Mouse (Mus musculus) kidney, embryonic 14.5 days (tissue): Measurements from ENCODE around the gene Rad51b. TPM values are rescaled to one million over a fixed set of nuclear protein-coding genes. Genes with fewer than 3 reads are reported as not detected.
A peak's percentile ranks its signal among the peaks of the same experiment; 100 is the strongest.

ENCODE experiments used
- ATAC-seq: fragments of 200-750 bp; cut with Nextera tagmentation; 2 replicates; pipeline ENCODE4 v1.8.0; 2017; ENCODE audit warnings: moderate number of reproducible peaks, mild to moderate bottlenecking, moderate TSS enrichment, moderate library complexity; ENCODE audit not compliant: low FRiP score, low TSS enrichment
- H3K27ac ChIP-seq: fragments of 300-500 bp; sonication (generic); 2 replicates; pipeline ENCODE4 v1.5.1; 2014; ENCODE audit warnings: low read depth, mild to moderate bottlenecking, low read length, moderate library complexity, mixed read lengths
- H3K27me3 ChIP-seq: fragments of 300-500 bp; sonication (generic); 2 replicates; pipeline ENCODE4 v1.6.1; 2014; ENCODE audit warnings: mild to moderate bottlenecking, low read length; ENCODE audit not compliant: control insufficient read depth, insufficient read depth
- H3K36me3 ChIP-seq: fragments of 300-500 bp; sonication (generic); 2 replicates; pipeline ENCODE4 v1.6.1; 2014; ENCODE audit warnings: low read length, mixed read lengths; ENCODE audit not compliant: control insufficient read depth, insufficient read depth
- H3K4me1 ChIP-seq: fragments of 300-500 bp; sonication (generic); 2 replicates; pipeline ENCODE4 v1.6.1; 2014; ENCODE audit warnings: low read length, mixed read lengths; ENCODE audit not compliant: control insufficient read depth, insufficient read depth
- H3K4me2 ChIP-seq: fragments of 300-500 bp; sonication (generic); replicated peaks from 2 replicates; pipeline ENCODE4 v1.6.1; 2014; ENCODE audit warnings: low read depth, mild to moderate bottlenecking, low read length
- H3K4me3 ChIP-seq: fragments of 300-500 bp; sonication (generic); 2 replicates; pipeline ENCODE4 v1.5.1; 2014; ENCODE audit warnings: mild to moderate bottlenecking, low read length
- H3K9ac ChIP-seq: fragments of 300-500 bp; sonication (generic); 2 replicates; pipeline ENCODE4 v1.6.1; 2014; ENCODE audit warnings: low read depth, mild to moderate bottlenecking, low read length, moderate library complexity
- H3K9me3 ChIP-seq: fragments of 300-500 bp; sonication (generic); 2 replicates; pipeline ENCODE4 v1.6.1; 2016; ENCODE audit warnings: low read length; ENCODE audit not compliant: control insufficient read depth
- WGBS: fragments of 180-500 bp; shearing (Covaris S2); extraction: QIAGEN DNeasy Blood & Tissue Kit; methylation state at CpG from one replicate; pipeline ENCODE4 v1.1.7; 2014; 5-methylcytosine and 5-hydroxymethylcytosine counted together
- polyA plus RNA-seq: library from polyadenylated mRNA; unstranded; fragments of >200 nt; fragmentation: Nextera tagmentation; extraction: Ambion mirVana; gene quantifications from 2 replicates; pipeline ENCODE4 v1.2.1, GENCODE M21; 2014

The Rad51b gene
- polyA plus RNA-seq, 1 experiment from 2014 or later = 7.2 TPM

DNA sequence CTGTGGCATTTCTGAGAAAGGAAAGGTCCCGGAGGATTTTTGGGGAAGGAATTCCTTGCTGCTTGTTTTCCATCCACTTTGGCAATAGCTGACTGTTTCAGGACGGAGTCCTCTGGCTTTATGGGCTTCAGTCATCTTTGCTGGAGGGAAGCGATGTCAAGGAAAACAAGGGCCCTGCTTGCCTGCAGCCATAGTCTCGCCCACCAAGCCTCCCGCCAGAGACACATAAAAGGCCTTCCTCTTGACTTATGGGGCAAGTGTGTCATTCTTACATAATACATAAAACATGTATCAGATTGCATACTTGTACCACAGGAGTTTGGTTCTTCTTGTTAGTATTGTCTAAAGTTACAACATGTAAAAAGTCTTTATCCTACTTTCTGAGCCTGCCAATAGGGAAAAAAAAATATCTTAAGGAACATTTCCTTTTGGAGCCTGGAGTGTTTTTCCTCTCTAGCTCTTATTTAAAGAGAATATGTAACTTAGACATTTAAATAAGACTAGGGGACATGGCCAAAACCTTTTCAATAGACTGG is 49.2 kb downstream of the Rad51b start:
- ATAC-seq = no peak
- Histone ChIP-seq H3K9ac (no peak overlapping the region), H3K27ac (0 out of 2 replicates have a peak overlapping the region, but pooled peaks have one; percentile 65), H3K27me3 (no peaks in the 10 kb centered on the region), H3K36me3 (no peaks in the 10 kb centered on the region), H3K9me3 (no peaks in the 10 kb centered on the region), H3K4me2 (no peak overlapping the region), H3K4me3 (no peak overlapping the region), H3K4me1 (0 out of 2 replicates have a peak, but pooled peaks cover 7% of the 10 kb centered on the region)
- WGBS = 36% methylated on average over 5 of the region's 5 CpGs

DNA sequence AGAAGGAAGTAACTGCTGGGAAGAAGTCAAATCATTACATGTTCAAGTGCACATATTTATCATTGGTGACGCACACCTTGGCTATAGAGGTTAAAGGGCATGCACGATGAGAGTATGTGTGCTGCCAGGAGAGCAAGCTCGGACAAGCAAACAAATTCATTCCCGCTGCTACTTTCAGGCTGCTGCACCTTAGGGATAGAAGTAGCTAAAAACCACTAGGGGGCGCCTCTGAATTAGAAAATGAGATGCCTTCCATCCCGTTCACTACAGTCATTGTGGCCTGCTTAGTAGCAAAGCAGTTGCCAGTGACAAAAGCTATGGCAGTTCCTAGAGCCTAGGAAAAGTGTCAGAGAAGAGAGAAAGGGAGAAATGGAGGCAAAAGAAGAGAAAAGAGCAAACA is 50.6 kb downstream of the Rad51b start:
- H3K4me3 ChIP-seq = no peak overlapping the region
- H3K9ac ChIP-seq = peak overlapping the region; percentile 28; the same call in 1 of the 2 replicates
- 0 out of 2 replicates have a peak, but pooled peaks cover 7% of the 10 kb centered on the region for H3K4me1 ChIP-seq
- H3K27me3 ChIP-seq = no peaks in the 10 kb centered on the region
- H3K4me2 ChIP-seq = no peak overlapping the region
- H3K9me3 ChIP-seq = no peaks in the 10 kb centered on the region
- WGBS = 9% methylated on average over 6 of the region's 6 CpGs
- ATAC-seq = peak; percentile 60; the same call in 1 of the 2 replicates
- no peaks in the 10 kb centered on the region for H3K36me3 ChIP-seq
- H3K27ac ChIP-seq = no peak overlapping the region

DNA sequence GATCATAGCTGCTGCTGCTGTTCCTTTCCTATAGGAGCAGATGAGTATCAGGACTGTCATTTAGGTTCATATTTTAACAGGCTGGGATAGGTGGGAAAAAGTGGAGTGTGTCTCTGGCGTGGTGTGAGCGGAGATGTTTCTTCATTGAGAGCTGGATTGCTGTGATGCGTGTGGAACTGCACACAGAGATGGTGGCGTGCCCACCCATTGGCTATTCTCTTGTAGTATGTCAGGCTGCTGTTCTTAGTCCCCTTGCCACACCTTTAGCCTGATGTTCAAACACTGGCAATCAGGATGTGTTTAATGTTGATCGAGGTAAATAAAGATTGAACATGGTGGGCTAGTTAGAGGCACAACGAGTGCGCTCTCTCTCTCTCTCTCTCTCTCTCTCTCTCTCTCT is 54.4 kb downstream of the Rad51b start:
- peaks cover 22% of the 10 kb centered on the region for H3K4me1 ChIP-seq
- H3K9me3 ChIP-seq = no peaks in the 10 kb centered on the region
- no peak for ATAC-seq
- H3K27me3 ChIP-seq = no peaks in the 10 kb centered on the region
- H3K27ac ChIP-seq = no peak overlapping the region
- H3K9ac ChIP-seq = no peak overlapping the region
- WGBS = 94% methylated on average over 7 of the region's 7 CpGs
- no peak overlapping the region for H3K4me2 ChIP-seq
- no peak overlapping the region for H3K4me3 ChIP-seq
- H3K36me3 ChIP-seq = no peaks in the 10 kb centered on the region

DNA sequence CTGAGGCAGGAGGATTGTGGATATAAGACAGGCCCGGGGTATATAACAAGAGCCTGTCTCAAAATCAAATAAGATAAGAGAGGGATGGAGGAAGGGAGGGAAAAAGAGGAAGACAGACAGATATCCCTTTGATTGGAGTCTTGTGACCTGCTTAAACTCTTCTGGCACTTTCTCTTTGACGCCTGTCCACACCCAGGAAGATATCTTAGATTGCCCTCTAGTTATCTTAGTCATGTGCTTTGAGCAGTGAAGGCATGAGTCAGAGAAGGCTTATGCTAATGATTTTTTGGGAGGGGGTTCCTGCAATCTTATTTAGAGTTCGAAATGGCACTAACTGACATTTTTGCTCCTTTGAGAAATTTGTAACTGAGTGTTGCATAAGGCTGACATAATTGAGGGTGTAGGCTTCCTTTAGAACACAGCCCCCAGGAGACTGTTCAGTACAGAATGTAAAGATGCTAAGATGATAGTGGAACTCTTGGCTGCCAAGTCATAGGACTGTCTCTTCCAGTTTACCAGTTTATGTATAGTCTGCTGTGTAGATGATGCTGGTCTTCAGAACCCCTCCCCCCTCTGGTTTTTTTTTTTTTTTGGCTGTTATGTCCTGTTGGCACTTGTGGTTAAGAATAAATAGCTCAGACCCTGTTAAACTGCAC is 55.1 kb downstream of the Rad51b start:
- no peaks in the 10 kb centered on the region for H3K27me3 ChIP-seq
- no peak overlapping the region for H3K27ac ChIP-seq
- no peak overlapping the region for H3K4me3 ChIP-seq
- H3K4me1 ChIP-seq = peaks cover 19% of the 10 kb centered on the region
- 81% methylated on average over 3 of the region's 3 CpGs for WGBS
- H3K36me3 ChIP-seq = no peaks in the 10 kb centered on the region
- H3K4me2 ChIP-seq = no peak overlapping the region
- ATAC-seq = no peak
- no peak overlapping the region for H3K9ac ChIP-seq
- H3K9me3 ChIP-seq = no peaks in the 10 kb centered on the region

DNA sequence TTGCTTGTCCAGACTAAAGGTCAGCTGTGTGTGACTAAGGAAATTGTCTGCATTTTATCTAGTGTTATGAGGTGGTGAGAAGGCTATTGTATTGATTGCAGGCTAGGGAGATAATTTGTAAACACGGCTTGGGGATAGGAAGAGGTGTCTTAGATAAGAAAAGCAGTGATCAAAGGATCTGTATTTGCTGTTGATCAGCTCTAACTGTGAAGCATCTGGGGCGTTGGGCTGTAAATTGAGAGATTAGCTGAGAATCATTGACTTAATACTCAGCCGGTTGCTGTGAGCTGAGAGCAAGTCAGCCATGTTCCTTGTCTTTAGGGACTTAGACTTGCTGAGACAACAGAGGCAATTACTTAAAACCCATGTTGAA is 55.6 kb downstream of the Rad51b start:
- H3K9me3 ChIP-seq = no peaks in the 10 kb centered on the region
- no peak for ATAC-seq
- H3K4me2 ChIP-seq = no peak overlapping the region
- peaks cover 15% of the 10 kb centered on the region for H3K4me1 ChIP-seq
- no peak overlapping the region for H3K9ac ChIP-seq
- H3K27ac ChIP-seq = no peak overlapping the region
- no peak overlapping the region for H3K4me3 ChIP-seq
- H3K27me3 ChIP-seq = no peaks in the 10 kb centered on the region
- H3K36me3 ChIP-seq = no peaks in the 10 kb centered on the region
- WGBS = 33% methylated on average over 3 of the region's 3 CpGs

DNA sequence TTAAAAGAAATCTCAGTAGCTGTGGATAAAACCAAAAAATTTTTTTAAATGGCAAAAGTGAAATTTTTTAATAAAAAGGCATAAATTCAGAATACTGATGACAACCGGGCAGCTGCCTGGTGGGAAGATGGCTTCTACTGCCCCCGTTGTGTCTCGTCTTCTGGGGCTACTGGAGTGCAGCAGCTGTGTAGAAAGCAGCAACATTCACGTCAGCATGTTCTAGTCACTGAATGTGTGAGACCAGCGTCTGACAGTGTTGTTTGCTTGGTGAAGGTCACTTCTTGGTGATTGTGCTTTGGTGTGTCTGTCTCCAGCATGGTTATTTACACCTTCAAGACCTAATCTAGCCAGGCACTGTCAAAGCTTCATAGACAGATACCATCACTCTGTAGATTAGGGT is 56.3 kb downstream of the Rad51b start:
- Histone ChIP-seq H3K9ac (no peak overlapping the region), H3K4me1 (peaks cover 15% of the 10 kb centered on the region), H3K4me2 (no peak overlapping the region), H3K36me3 (no peaks in the 10 kb centered on the region), H3K9me3 (no peaks in the 10 kb centered on the region), H3K27ac (no peak overlapping the region; the same call in 1 of the 2 replicates), H3K4me3 (no peak overlapping the region), H3K27me3 (no peaks in the 10 kb centered on the region)
- no peak for ATAC-seq
- 77% methylated on average over 5 of the region's 5 CpGs for WGBS

DNA sequence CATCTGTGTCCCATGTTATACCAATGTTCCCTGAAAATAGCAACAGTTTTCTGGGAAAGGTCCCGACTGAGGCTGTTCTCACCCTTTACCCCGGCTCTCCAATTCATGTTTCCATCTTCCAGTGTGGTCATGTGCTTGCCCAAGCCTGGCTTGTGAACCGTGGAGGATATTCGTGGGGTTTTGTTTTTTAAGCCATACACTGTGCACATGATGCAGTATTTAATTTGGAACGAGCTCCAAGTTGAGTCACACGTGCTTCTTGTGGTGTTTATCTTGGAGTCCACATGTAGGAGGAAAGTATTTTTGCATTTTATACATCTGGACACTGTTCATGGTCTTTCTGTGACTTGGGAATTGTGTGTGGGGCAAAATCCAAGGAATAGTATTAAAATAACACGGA is 57.5 kb downstream of the Rad51b start:
- peak; percentile 77; the same call in 1 of the 2 replicates for ATAC-seq
- WGBS = 45% methylated on average over 7 of the region's 7 CpGs
- H3K27ac ChIP-seq = peak overlapping the region; percentile 72; the same call in 1 of the 2 replicates

DNA sequence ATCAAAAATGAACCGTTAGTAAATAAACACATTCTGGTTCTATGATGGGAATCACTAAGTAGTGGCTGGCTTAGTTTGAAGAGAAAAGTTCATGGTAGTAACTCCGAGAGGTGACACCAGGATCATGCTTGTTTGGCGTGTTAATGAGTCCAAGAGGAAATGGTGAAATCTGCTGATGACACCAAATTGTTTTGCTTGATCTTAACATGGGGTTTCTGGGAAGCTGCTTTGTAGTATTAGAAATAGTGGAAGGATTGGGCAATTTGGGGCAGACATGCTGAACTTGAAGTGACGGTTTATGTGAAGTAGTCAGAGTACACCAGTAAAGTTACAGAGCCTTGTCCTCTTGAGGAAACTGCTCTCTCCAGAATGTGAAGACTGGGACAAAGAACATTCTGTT is 59.1 kb downstream of the Rad51b start:
- Histone ChIP-seq H3K4me1 (peaks cover 15% of the 10 kb centered on the region), H3K9ac (no peak overlapping the region)

More for the DNA sequence above, 57.5 kb downstream of the Rad51b start:
- Histone ChIP-seq H3K36me3 (no peaks in the 10 kb centered on the region), H3K4me1 (peaks cover 15% of the 10 kb centered on the region), H3K9me3 (no peaks in the 10 kb centered on the region), H3K27me3 (no peaks in the 10 kb centered on the region), H3K9ac (no peak overlapping the region), H3K4me3 (no peak overlapping the region), H3K4me2 (no peak overlapping the region)

DNA sequence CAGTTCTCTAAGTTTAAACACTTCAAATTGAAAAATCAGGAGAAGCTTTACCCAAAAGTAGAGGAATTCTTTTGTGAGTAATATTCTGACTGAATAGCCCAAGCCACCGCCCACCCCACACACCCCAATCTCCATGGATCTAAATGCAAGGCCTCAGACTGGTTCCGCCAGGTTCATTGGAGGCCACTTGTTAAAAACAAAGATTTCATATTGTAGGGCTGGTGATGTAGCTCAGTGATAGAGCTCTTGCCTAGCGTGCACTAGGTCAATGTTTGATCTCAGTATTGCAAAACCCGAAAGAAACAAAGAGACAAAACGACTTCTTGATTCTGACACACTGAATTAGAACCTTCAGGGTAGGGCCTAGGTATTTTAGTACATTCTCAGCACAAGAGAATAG is 60.5 kb downstream of the Rad51b start:
- H3K27ac ChIP-seq = no peak overlapping the region
- ATAC-seq = no peak
- peaks cover 15% of the 10 kb centered on the region for H3K4me1 ChIP-seq
- H3K4me3 ChIP-seq = no peak overlapping the region
- WGBS = 81% methylated on average over 5 of the region's 5 CpGs
- H3K9ac ChIP-seq = no peak overlapping the region
- H3K9me3 ChIP-seq = no peaks in the 10 kb centered on the region
- H3K4me2 ChIP-seq = no peak overlapping the region
- H3K36me3 ChIP-seq = no peaks in the 10 kb centered on the region
- no peaks in the 10 kb centered on the region for H3K27me3 ChIP-seq

More for the DNA sequence above, 59.1 kb downstream of the Rad51b start:
- Histone ChIP-seq H3K36me3 (no peaks in the 10 kb centered on the region), H3K4me3 (no peak overlapping the region), H3K27ac (peak overlapping the region; percentile 72; the same call in 1 of the 2 replicates), H3K27me3 (no peaks in the 10 kb centered on the region), H3K9me3 (no peaks in the 10 kb centered on the region), H3K4me2 (no peak overlapping the region)
- 62% methylated on average over 4 of the region's 4 CpGs for WGBS
- ATAC-seq = no peak
